Mouse (Mus musculus) MEL (cell line): Measurements from ENCODE around the gene Adgrl4.

Experiments used
- BHLHE40 ChIP-seq: IDR thresholded peaks from 2 replicates; pipeline ENCODE4 v1.6.1; 2012; ENCODE audit warnings: low read depth, mild to moderate bottlenecking, inconsistent platforms, low read length, improper control_type of control experiment, borderline replicate concordance
- CTCF ChIP-seq, 3 experiments: IDR thresholded peaks in 2 of 3; conservative IDR thresholded peaks in 1 of 3; 2 replicates each; pipeline ENCODE4 v1.5.1; 2011 to 2012; ENCODE audit warnings: low read length in 3 of 3, low read depth in 2 of 3, mild to moderate bottlenecking in 2 of 3, improper control_type of control experiment in 1 of 3, inconsistent platforms in 1 of 3, mixed read lengths in 1 of 3, moderate library complexity in 1 of 3; ENCODE audit not compliant: control insufficient read depth in 1 of 3, insufficient read depth in 1 of 3, poor library complexity in 1 of 3, severe bottlenecking in 1 of 3
- KAT2A ChIP-seq: conservative IDR thresholded peaks from 2 replicates; pipeline ENCODE4 v1.6.1; 2012; ENCODE audit warnings: low read depth, low read length, improper control_type of control experiment, inconsistent platforms
- MEF2A ChIP-seq: IDR thresholded peaks from 2 replicates; pipeline ENCODE4 v1.6.1; 2014; ENCODE audit warnings: low read depth, mild to moderate bottlenecking, inconsistent platforms, low read length, improper control_type of control experiment; ENCODE audit not compliant: poor library complexity, insufficient replicate concordance, severe bottlenecking; ENCODE audit errors: extremely low read depth
- MYB ChIP-seq: IDR thresholded peaks from 2 replicates; pipeline ENCODE4 v1.6.1; 2011; ENCODE audit warnings: mild to moderate bottlenecking, low read depth, low read length, improper control_type of control experiment
- MYC ChIP-seq: IDR thresholded peaks from 2 replicates; pipeline ENCODE4 v1.6.1; 2011; ENCODE audit warnings: low read depth, mild to moderate bottlenecking, low read length, improper control_type of control experiment, moderate library complexity
- NELFE ChIP-seq: IDR thresholded peaks from 2 replicates; pipeline ENCODE4 v1.6.1; 2011; ENCODE audit warnings: low read depth, low read length, improper control_type of control experiment
- POLR2A ChIP-seq, 2 experiments: IDR thresholded peaks; 2 replicates each; pipeline ENCODE4 v1.6.1; 2011 to 2012; ENCODE audit warnings: low read length in 2 of 2, mild to moderate bottlenecking in 2 of 2, control low read depth in 1 of 2, improper control_type of control experiment in 1 of 2, low read depth in 1 of 2, moderate library complexity in 1 of 2; ENCODE audit not compliant: control insufficient read depth in 1 of 2, insufficient read depth in 1 of 2, poor library complexity in 1 of 2
- RCOR1 ChIP-seq: IDR thresholded peaks from 2 replicates; pipeline ENCODE4 v1.6.1; 2012; ENCODE audit warnings: low read depth, mild to moderate bottlenecking, inconsistent platforms, low read length, improper control_type of control experiment
- SMC3 ChIP-seq: IDR thresholded peaks from 2 replicates; pipeline ENCODE4 v1.6.1; 2011; ENCODE audit warnings: low read depth, low read length, improper control_type of control experiment
- UBTF ChIP-seq: IDR thresholded peaks from 2 replicates; pipeline ENCODE4 v1.6.1; 2012; ENCODE audit warnings: low read depth, mild to moderate bottlenecking, inconsistent platforms, low read length, improper control_type of control experiment, moderate library complexity, borderline replicate concordance; ENCODE audit not compliant: insufficient read depth
- ZC3H11A ChIP-seq: IDR thresholded peaks from 2 replicates; pipeline ENCODE4 v1.6.1; 2012; ENCODE audit warnings: low read depth, mild to moderate bottlenecking, inconsistent platforms, low read length, improper control_type of control experiment

- TF ChIP-seq CTCF (IDR thresholded peaks at IDR 0.05 in 2 of 3, conservative IDR thresholded peaks at IDR 0.05 in 1 of 3; ENCODE audit: control insufficient read depth in 1 of 3, insufficient read depth in 1 of 3, low read depth in 2 of 3, low read length in 3 of 3, poor library complexity in 1 of 3, severe bottlenecking in 1 of 3) (no peak), KAT2A (no peak), MEF2A (no peak), ZC3H11A (no peak), POLR2A (IDR thresholded peaks at IDR 0.05; ENCODE audit: control insufficient read depth in 1 of 2, insufficient read depth in 1 of 2, low read depth in 1 of 2, low read length in 2 of 2, poor library complexity in 1 of 2) (no peak), NELFE (no peak), RCOR1 (no peak), UBTF (no peak), SMC3 (no peak), MYB (no peak), BHLHE40 (no peak), MYC (no peak)
Measured at GRCm38 (mm10) chr3:151488853-151489252, 51.2 kb downstream of the Adgrl4 start.
